Mouse (Mus musculus) hindbrain, embryonic 15.5 days (tissue): ENCODE measurements around the gene Psmb9. TPM values are rescaled to one million over a fixed set of nuclear protein-coding genes. Genes with fewer than 3 reads are reported as not detected.
A peak's percentile ranks its signal among the peaks of the same experiment; 100 is the strongest.

Source experiments
- ATAC-seq: fragments of 200-750 bp; cut with Nextera tagmentation; 2 replicates; pipeline ENCODE4 v1.8.0; 2017; ENCODE audit warnings: low read depth, moderate number of reproducible peaks, moderate TSS enrichment; ENCODE audit not compliant: low FRiP score
- H3K27ac ChIP-seq: fragments of 300-500 bp; sonication (generic); replicated peaks from 2 replicates; pipeline ENCODE4 v1.5.1; 2015; ENCODE audit warnings: mild to moderate bottlenecking, inconsistent platforms
- H3K27me3 ChIP-seq: fragments of 300-500 bp; sonication (generic); 2 replicates; pipeline ENCODE4 v1.6.1; 2015; ENCODE audit warnings: control low read depth, inconsistent platforms
- H3K36me3 ChIP-seq: fragments of 300-500 bp; sonication (generic); 2 replicates; pipeline ENCODE4 v1.6.1; 2015; ENCODE audit warnings: control low read depth, inconsistent platforms
- H3K4me1 ChIP-seq: fragments of 300-500 bp; sonication (generic); replicated peaks from 2 replicates; pipeline ENCODE4 v1.6.1; 2015; ENCODE audit warnings: control low read depth, inconsistent platforms
- H3K4me2 ChIP-seq: fragments of 300-500 bp; sonication (generic); 2 replicates; pipeline ENCODE4 v1.6.1; 2015; ENCODE audit warnings: moderate library complexity, mild to moderate bottlenecking, inconsistent platforms
- H3K4me3 ChIP-seq: fragments of 300-500 bp; sonication (generic); 2 replicates; pipeline ENCODE4 v1.5.1; 2015; ENCODE audit warnings: mild to moderate bottlenecking, inconsistent platforms
- H3K9ac ChIP-seq: fragments of 300-500 bp; sonication (generic); 2 replicates; pipeline ENCODE4 v1.6.1; 2015; ENCODE audit warnings: inconsistent platforms
- H3K9me3 ChIP-seq: fragments of 300-500 bp; sonication (generic); 2 replicates; pipeline ENCODE4 v1.6.1; 2016; ENCODE audit warnings: control low read depth, inconsistent platforms
- WGBS: fragments of 180-500 bp; shearing (Covaris S2); methylation state at CpG from one replicate; pipeline ENCODE4 v1.1.7; 2015; 5-methylcytosine and 5-hydroxymethylcytosine counted together
- polyA plus RNA-seq: library from polyadenylated mRNA; unstranded; fragments of >200 nt; fragmentation: Nextera tagmentation; extraction: Ambion mirVana; gene quantifications from 2 replicates; pipeline ENCODE4 v1.2.1, GENCODE M21; 2015

Psmb9 gene
- polyA plus RNA-seq, 1 experiment from 2014 or later: 1.4 TPM

DNA sequence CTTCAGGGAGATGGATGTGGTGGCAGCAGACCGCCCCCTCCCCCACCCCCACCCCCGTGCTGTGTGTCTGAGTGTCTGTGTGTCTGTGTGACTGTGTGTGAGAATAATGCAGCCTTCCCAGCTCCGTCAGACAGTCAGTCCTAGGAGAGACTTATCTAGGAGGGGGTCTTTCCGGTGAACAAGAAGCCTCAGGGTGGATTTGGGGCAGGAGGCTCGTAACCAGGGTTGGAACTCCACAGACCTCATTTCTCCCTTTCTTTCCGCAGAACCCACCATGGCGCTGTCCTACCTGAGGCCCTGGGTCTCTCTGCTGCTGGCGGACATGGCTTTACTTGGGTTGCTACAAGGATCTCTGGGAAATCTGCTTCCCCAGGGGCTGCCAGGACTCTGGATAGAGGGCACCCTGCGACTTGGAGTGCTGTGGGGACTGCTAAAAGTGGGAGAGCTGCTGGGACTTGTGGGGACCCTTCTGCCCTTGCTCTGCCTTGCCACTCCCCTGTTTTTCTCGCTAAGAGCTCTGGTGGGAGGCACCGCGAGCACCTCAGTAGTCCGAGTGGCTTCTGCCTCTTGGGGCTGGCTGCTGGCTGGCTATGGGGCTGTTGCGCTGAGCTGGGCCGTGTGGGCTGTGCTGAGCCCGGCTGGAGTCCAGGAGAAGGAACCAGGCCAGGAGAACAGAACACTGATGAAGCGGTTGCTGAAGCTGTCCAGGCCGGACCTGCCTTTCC lies 17.6 kb upstream of the Psmb9 start:
- peak; percentile 12; the same call in 1 of the 2 replicates for ATAC-seq
- Histone ChIP-seq H3K4me2 (peak overlapping the region; percentile 85), H3K36me3 (no peaks in the 10 kb centered on the region), H3K9ac (no peak overlapping the region), H3K27ac (no peak overlapping the region), H3K27me3 (peaks cover 47% of the 10 kb centered on the region), H3K9me3 (no peaks in the 10 kb centered on the region), H3K4me1 (peaks cover 14% of the 10 kb centered on the region; the same call in 1 of the 2 replicates), H3K4me3 (peak overlapping the region; percentile 57)
- WGBS: 13% methylated on average over 17 of the region's 18 CpGs

DNA sequence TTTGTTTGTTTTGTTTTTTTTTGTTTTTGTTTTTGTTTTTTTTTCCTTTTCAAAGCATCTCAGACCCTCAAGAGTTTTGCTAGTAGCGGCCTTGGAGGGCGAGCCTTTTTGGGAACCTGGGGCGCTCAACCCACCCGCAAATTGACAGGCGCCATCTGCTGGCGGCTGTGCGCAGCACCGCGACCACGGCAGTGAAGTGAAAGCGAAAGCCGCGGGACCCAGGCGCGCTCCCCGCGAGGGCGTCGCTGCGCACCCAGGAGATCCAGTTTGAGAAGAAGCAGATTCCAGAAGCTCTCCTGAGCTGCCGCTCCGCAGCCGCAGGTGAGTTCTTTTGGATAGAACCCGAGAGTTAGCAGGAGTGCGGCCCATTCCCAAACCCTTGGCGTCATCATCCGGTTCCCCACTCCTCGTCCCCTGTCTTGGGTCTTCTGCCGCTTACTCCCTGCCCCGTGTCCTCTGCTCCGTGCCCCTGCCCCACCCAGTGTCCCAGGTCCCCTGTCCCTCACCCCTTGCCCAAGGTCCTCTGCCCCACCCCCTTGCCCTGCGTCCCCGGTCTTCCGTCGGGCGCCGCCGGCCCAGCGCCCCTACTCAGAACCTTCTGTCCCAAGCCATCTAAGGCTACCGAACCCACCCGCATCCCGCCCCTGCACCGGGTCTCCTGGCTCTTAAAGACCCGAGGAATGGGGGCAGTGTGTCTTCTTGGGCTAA lies 16.9 kb upstream of the Psmb9 start:
- Histone ChIP-seq H3K9ac (peak overlapping the region; percentile 50), H3K9me3 (no peaks in the 10 kb centered on the region), H3K27me3 (peaks cover 41% of the 10 kb centered on the region), H3K4me2 (peak overlapping the region; percentile 85), H3K4me1 (peaks cover 14% of the 10 kb centered on the region; the same call in 1 of the 2 replicates), H3K27ac (no peak overlapping the region), H3K36me3 (no peaks in the 10 kb centered on the region), H3K4me3 (peak overlapping the region; percentile 57)
- peak; percentile 35; the same call in 1 of the 2 replicates for ATAC-seq
- under 1% methylated on average over 44 of the region's 44 CpGs for WGBS

DNA sequence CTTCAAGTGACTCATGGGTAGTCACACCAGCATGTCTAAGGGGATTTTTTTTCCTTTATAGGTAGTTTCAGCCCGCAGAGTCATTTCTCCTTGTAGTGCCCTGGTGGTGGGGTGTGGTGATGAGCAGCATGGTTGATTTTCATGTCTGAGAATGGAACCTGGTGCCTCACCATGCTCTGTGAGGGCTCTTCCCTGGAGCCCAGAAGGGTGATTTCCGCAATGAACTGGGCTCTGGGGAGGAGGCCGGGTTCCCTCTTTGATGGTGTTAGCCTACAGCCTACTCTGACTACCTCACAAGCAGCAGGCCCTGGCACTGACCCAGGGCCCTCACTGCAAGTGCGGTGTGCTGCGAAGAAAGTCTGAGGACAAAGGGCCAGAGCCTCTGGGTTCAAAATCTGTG lies 15.9 kb upstream of the Psmb9 start, which contains the start of gene Tap2:
Gene Tap2, plus strand, starts transcription at position 84 of the 400 bp plus-strand sequence.
- Histone ChIP-seq H3K9me3 (no peaks in the 10 kb centered on the region), H3K27me3 (peaks cover 50% of the 10 kb centered on the region), H3K4me3 (peak within 1 kb of the TSS; percentile 57), H3K4me2 (peak within 1 kb of the TSS; percentile 85), H3K36me3 (no peaks in the 10 kb centered on the region), H3K27ac (no peak within 1 kb of the TSS), H3K4me1 (peaks cover 14% of the 10 kb centered on the region; the same call in 1 of the 2 replicates), H3K9ac (peak within 1 kb of the TSS; percentile 50)
- WGBS: 62% methylated on average over 5 of the region's 5 CpGs
- ATAC-seq: no peak

DNA sequence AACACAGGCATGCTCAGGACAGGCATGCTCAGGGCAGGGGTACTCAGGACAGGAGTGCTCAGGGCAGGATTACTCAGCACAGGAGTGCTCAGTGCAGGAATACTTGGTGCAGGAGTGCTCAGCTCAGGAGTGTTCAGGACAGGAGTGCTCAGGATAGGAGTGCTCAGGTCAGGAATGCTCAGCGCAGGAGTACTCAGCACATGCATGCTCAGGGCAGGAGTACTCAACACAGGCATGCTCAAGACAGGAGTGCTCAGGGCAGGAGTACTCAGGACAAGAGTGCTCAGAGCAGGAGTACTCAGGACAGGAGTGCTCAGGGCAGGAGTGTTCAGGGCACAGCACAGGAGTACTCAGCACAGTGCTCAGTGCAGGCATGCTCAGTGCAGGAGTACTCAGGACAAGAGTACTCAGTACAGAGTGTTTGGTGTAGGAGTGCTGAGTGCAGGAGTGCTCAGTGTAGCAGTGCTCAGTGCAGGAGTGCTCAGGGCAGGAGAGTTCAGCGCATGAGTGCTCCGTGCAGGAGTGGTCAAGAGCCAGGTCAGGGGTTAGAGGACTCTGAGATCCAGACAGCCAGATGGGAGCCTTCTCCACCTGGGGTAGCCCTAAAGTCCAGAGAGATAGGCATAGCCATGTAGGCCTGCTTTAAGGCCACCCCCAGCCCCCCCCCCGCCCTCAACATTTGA lies 15.3 kb upstream of the Psmb9 start:
- no peaks in the 10 kb centered on the region for H3K36me3 ChIP-seq
- H3K9ac ChIP-seq: no peak overlapping the region
- H3K27ac ChIP-seq: no peak overlapping the region
- no peak overlapping the region for H3K4me2 ChIP-seq
- 78% methylated on average over 4 of the region's 4 CpGs for WGBS
- peaks cover 19% of the 10 kb centered on the region for H3K4me1 ChIP-seq
- H3K4me3 ChIP-seq: no peak overlapping the region
- peaks cover 54% of the 10 kb centered on the region for H3K27me3 ChIP-seq
- ATAC-seq: peak; percentile 52; the same call in 1 of the 2 replicates
- no peaks in the 10 kb centered on the region for H3K9me3 ChIP-seq

DNA sequence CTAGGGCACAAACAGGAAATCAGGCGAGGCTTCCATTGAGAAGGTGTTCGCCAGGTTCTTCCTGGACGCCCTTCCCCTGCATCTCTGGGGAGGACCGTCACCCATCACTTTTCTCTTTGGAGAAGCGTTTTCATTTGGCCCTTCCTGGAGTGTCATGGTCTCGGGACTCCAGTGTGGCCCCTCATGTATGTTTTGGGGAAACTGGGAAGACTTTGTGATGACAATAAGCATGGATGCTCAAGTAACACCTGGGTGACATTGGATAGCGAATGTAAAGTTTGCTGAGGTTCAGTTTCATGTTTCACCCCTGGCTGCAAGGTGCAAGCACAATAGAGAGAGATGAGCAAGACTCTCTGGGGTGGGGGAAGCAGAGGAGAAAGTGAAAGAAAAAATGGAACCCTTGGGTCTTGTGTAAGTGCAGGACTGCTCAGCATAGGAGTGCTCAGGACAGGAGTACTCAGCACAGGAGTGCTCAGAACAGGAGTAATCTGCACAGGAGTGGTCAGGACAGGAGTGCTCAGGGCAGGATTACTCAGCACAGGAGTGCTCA lies 14.0 kb upstream of the Psmb9 start:
- ATAC-seq: no peak
- Histone ChIP-seq H3K4me3 (no peak overlapping the region), H3K4me2 (no peak overlapping the region), H3K9ac (no peak overlapping the region), H3K36me3 (no peaks in the 10 kb centered on the region), H3K4me1 (peaks cover 32% of the 10 kb centered on the region), H3K27me3 (peaks cover 61% of the 10 kb centered on the region), H3K9me3 (no peaks in the 10 kb centered on the region), H3K27ac (no peak overlapping the region)
- 72% methylated on average over 7 of the region's 7 CpGs for WGBS

DNA sequence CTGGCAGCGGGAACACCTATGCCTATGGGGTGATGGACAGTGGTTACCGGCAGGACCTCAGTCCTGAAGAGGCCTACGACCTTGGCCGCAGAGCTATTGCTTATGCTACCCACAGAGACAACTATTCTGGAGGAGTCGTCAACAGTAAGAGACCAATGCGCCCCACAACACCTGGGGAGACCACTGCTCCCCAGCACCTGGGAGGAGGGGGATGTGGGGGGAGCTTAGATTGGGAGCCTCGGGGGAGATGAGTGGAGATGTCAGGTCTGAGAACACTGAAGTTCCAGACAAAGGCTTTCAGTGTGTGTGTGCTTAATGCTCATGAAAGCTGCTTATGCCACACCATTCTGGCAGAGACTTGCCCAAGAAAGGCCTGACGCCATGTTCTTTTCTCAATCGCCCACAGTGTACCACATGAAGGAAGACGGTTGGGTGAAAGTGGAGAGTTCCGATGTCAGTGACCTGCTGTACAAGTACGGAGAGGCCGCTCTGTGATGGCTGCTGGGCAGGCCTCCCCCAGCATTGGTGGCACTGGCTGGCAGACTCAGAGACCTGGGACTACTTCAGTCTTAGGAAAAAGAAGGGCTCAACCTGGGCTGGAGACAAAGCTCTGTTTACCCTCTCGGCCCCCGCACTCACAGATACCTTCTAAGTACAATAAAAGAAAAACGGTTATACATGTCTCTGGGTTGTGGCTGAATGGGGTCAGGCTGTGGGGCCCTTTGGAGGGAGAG lies 13.4 kb upstream of the Psmb9 start:
- peaks cover 62% of the 10 kb centered on the region for H3K27me3 ChIP-seq
- H3K4me1 ChIP-seq: peaks cover 33% of the 10 kb centered on the region
- no peak overlapping the region for H3K4me2 ChIP-seq
- no peaks in the 10 kb centered on the region for H3K36me3 ChIP-seq
- 89% methylated on average over 16 of the region's 16 CpGs for WGBS
- H3K4me3 ChIP-seq: no peak overlapping the region
- H3K9ac ChIP-seq: no peak overlapping the region
- H3K27ac ChIP-seq: no peak overlapping the region
- ATAC-seq: no peak
- H3K9me3 ChIP-seq: no peaks in the 10 kb centered on the region

DNA sequence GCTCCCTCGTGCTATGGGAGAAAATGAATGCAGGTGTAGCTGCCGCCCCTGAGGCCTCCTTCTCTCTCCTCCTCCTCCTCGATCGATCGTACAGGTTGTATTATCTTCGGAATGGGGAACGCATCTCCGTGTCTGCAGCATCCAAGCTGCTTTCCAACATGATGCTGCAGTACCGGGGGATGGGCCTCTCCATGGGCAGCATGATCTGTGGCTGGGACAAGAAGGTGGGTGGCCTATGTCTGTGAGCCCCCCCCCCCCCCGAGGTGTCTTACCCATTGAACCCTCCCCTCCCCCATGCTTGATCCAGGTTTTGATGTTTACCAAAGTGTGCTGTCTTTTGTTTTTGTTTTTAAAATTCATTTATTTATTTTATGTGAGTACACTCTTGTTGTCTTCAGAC lies 12.5 kb upstream of the Psmb9 start:
- H3K27ac ChIP-seq: no peak overlapping the region
- no peak overlapping the region for H3K9ac ChIP-seq
- no peak overlapping the region for H3K4me3 ChIP-seq
- no peak for ATAC-seq
- no peak overlapping the region for H3K4me2 ChIP-seq
- H3K4me1 ChIP-seq: peaks cover 31% of the 10 kb centered on the region
- no peaks in the 10 kb centered on the region for H3K36me3 ChIP-seq
- no peaks in the 10 kb centered on the region for H3K9me3 ChIP-seq
- 90% methylated on average over 10 of the region's 10 CpGs for WGBS
- H3K27me3 ChIP-seq: peaks cover 62% of the 10 kb centered on the region

DNA sequence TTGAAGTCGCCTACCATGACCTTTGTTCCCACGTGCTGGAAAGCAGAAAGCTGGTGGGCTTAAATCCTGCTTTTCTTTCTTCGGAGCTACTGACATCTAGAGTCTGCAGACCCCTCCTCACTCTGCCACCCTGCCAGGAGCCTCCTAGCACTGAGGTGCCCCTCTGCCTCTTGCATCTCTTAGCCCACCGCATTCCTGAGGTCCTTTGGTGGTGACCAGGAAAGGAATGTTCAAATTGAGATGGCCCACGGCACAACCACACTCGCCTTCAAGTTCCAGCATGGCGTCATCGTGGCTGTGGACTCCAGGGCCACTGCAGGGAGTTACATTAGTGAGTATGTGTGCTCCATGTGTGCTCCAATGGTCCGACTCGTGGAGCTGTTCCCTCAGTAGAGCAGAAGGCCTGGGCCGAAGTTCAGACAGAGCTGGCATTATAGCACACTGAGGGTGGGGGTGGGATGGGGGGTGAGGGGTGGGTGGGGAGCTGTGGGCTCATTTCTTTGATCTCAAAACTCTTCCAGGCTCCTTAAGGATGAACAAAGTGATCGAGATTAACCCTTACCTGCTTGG lies 11.6 kb upstream of the Psmb9 start:
- H3K4me1 ChIP-seq: peaks cover 24% of the 10 kb centered on the region
- ATAC-seq: no peak
- no peaks in the 10 kb centered on the region for H3K36me3 ChIP-seq
- H3K27ac ChIP-seq: no peak overlapping the region
- 68% methylated on average over 12 of the region's 12 CpGs for WGBS
- no peak overlapping the region for H3K4me2 ChIP-seq
- no peaks in the 10 kb centered on the region for H3K9me3 ChIP-seq
- H3K27me3 ChIP-seq: peaks cover 63% of the 10 kb centered on the region
- no peak overlapping the region for H3K4me3 ChIP-seq
- H3K9ac ChIP-seq: no peak overlapping the region

DNA sequence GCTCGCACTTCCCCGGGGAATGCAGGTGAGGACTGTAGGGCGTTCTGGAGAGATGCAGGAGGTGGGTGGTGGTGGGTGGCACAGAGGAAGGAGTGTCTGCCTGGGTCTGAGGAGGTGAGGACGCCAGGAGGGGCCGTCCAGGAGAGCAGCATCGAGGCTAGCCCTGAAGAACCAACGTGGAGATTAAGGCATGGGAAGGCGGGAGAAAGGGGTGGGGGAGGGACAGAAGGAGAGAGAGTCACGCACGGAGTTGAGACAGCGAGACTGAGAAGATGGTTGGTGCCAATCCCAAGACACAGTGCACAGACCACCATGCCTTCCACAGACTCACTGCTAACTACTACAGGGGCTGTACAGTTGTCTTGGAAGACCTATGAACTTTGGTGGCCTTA lies 11.0 kb upstream of the Psmb9 start:
- H3K4me3 ChIP-seq: peak overlapping the region; percentile 47
- H3K27ac ChIP-seq: no peak overlapping the region
- no peak for ATAC-seq
- peaks cover 62% of the 10 kb centered on the region for H3K27me3 ChIP-seq
- H3K36me3 ChIP-seq: no peaks in the 10 kb centered on the region
- H3K9ac ChIP-seq: no peak overlapping the region
- peak overlapping the region; percentile 91 for H3K4me2 ChIP-seq
- WGBS: 13% methylated on average over 11 of the region's 11 CpGs
- H3K9me3 ChIP-seq: no peaks in the 10 kb centered on the region
- H3K4me1 ChIP-seq: peaks cover 19% of the 10 kb centered on the region

DNA sequence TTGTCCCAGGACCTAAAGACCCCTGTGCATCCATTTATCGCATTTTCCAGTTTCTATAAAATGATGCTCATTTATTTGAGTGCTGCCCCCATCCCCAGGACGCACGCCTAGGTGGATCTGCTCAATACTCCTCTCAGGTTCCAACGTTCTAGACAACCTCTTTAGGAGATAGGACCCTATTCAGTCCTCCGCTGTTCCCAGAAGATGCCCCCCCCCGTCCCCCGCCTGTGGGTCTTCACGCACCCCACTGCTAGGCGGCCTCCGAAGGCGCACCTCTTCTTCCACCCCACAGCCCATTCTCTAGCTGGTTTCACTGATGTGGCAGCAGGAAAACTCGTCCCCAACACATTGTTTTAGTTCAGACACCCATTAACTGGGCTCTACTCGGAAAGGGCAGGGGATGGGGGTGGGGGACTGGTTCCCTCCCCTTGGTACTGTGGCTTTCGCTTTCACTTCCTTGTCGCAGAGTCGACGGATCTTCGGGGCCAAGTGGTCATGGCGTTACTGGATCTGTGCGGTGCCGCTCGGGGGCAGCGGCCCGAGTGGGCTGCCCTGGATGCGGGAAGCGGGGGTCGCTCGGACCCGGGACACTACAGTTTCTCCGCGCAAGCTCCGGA lies 10.4 kb upstream of the Psmb9 start:
- Histone ChIP-seq H3K4me1 (peaks cover 19% of the 10 kb centered on the region), H3K36me3 (no peaks in the 10 kb centered on the region), H3K4me3 (peak overlapping the region; percentile 47), H3K9me3 (no peaks in the 10 kb centered on the region), H3K27ac (no peak overlapping the region), H3K27me3 (peaks cover 62% of the 10 kb centered on the region), H3K9ac (peak overlapping the region; percentile 44; the same call in 1 of the 2 replicates), H3K4me2 (peak overlapping the region; percentile 91)
- 0 out of 2 replicates have a peak, but pooled peaks have one; percentile 17 for ATAC-seq
- 3% methylated on average over 32 of the region's 32 CpGs for WGBS
